Mouse (Mus musculus): ENCODE data around the gene Ppcdc.

DNA sequence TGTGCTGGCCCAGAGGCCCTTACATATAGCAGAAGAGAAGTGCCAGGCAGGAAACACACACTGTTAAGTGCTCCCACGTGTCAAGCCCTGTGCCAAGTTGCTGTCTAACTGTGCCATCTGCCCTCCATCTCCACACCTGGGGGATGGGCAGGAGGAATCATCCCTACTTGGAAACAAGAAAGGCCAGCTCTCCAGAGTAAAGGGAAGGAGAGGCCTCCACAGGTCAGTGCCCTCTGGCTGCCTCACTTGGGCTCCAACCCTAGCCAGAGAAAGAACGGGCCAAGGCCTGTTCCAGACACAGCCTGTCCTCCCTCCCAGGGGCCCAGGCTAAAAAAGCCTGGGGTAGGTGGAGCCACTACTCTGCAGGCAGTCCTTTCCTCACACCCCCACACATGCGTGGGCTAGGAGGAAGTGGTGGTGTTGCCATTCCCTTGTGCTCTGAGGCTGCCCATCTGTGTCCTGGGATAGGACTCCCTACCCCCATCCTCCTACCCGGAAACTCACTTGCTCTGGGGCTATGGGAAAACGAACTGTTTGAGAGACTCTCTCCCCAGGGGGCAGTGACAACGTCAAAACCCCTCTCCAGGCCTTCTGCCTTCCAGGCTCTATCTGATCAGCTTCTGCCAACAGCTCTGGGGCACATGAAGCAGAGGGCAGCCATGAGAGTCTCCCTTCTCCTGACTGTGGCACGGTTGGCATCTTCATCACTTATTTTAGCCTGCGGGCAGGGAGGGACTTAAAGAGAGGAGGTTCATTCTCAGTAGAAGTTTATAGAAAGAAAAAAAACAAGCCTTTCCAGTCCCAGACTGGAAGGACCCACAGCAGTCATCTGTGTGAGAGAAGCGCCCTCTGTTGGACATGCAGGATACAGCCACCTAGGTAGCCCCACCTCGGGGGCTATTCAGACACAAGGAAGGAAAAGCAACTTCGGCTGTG is 6.6 kb downstream of the Ppcdc start:
- no peak for TF ChIP-seq POLR2A (IDR thresholded peaks at IDR 0.05; ENCODE audit: low read depth, low read length)
- peak; percentile 85 for TF ChIP-seq CTCF (conservative IDR thresholded peaks at IDR 0.05; ENCODE audit: insufficient read depth, insufficient read length, low read depth, low read length)
